Mouse (Mus musculus) midbrain, embryonic 13.5 days (tissue): Measurements from ENCODE around the gene Nrarp. TPM values are rescaled to one million over a fixed set of nuclear protein-coding genes. Genes with fewer than 3 reads are reported as not detected.

Experiments used
- ATAC-seq: fragments of 200-750 bp; cut with Nextera tagmentation; 2 replicates; pipeline ENCODE4 v1.8.0; 2017; ENCODE audit warnings: mild to moderate bottlenecking, moderate TSS enrichment, moderate library complexity
- H3K27ac ChIP-seq: fragments of 300-500 bp; sonication (generic); 2 replicates; pipeline ENCODE4 v1.5.1; 2015; ENCODE audit warnings: inconsistent platforms, mild to moderate bottlenecking, moderate library complexity
- H3K27me3 ChIP-seq: fragments of 300-500 bp; sonication (generic); 2 replicates; pipeline ENCODE4 v1.6.1; 2015; ENCODE audit warnings: mild to moderate bottlenecking, inconsistent platforms
- H3K36me3 ChIP-seq: fragments of 300-500 bp; sonication (generic); 2 replicates; pipeline ENCODE4 v1.6.1; 2015; ENCODE audit warnings: mild to moderate bottlenecking, inconsistent platforms
- H3K4me1 ChIP-seq: fragments of 300-500 bp; sonication (generic); replicated peaks from 2 replicates; pipeline ENCODE4 v1.6.1; 2015; ENCODE audit warnings: inconsistent platforms
- H3K4me2 ChIP-seq: fragments of 300-500 bp; sonication (generic); replicated peaks from 2 replicates; pipeline ENCODE4 v1.6.1; 2015; ENCODE audit warnings: moderate library complexity, mild to moderate bottlenecking, inconsistent platforms
- H3K4me3 ChIP-seq: fragments of 300-500 bp; sonication (generic); replicated peaks from 2 replicates; pipeline ENCODE4 v1.5.1; 2015; ENCODE audit warnings: mild to moderate bottlenecking, inconsistent platforms
- H3K9ac ChIP-seq: fragments of 300-500 bp; sonication (generic); replicated peaks from 2 replicates; pipeline ENCODE4 v1.6.1; 2015; ENCODE audit warnings: mild to moderate bottlenecking, inconsistent platforms
- H3K9me3 ChIP-seq: fragments of 300-500 bp; sonication (generic); 2 replicates; pipeline ENCODE4 v1.6.1; 2016; ENCODE audit warnings: mild to moderate bottlenecking, inconsistent platforms
- whole genome bisulfite sequencing: fragments of 180-500 bp; shearing (Covaris S2); methylation state at CpG from one replicate; pipeline ENCODE4 v1.1.7; 2015; 5-methylcytosine and 5-hydroxymethylcytosine counted together
- polyA plus RNA-seq: library from polyadenylated mRNA; unstranded; fragments of >200 nt; fragmentation: Nextera tagmentation; extraction: Ambion mirVana; gene quantifications from 2 replicates; pipeline ENCODE4 v1.2.1, GENCODE M21; 2015

Nrarp gene
- polyA plus RNA-seq, 1 experiment from 2014 or later: 33.9 TPM

DNA sequence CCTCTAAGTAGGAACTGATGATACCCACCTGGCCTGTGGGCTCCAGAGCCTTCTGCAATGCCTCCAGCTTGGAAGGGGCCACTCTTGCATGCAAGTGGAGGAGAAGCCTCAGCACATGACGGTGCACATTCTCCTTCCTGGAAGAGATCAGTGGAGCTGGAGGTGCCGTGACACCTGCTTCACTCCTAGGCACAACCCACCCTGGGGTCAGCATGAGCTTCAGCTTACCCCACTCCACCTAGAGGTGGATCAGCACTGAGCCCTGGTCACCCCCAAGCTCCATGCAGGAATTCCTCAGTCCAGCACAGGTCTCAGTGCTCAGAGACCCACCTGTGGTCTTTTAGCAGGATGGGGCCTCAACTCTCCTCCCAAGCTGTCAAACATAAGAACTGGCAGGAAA lies 20.1 kb downstream of the Nrarp start:
- H3K4me3 ChIP-seq: no peak overlapping the region
- H3K36me3 ChIP-seq: peaks cover 75% of the 10 kb centered on the region
- H3K4me2 ChIP-seq: no peak overlapping the region
- H3K4me1 ChIP-seq: no peaks in the 10 kb centered on the region
- WGBS: 91% methylated on average over 2 of the region's 2 CpGs
- ATAC-seq: no peak
- no peaks in the 10 kb centered on the region for H3K9me3 ChIP-seq
- no peak overlapping the region for H3K9ac ChIP-seq
- no peak overlapping the region for H3K27ac ChIP-seq
- peaks cover 24% of the 10 kb centered on the region for H3K27me3 ChIP-seq

DNA sequence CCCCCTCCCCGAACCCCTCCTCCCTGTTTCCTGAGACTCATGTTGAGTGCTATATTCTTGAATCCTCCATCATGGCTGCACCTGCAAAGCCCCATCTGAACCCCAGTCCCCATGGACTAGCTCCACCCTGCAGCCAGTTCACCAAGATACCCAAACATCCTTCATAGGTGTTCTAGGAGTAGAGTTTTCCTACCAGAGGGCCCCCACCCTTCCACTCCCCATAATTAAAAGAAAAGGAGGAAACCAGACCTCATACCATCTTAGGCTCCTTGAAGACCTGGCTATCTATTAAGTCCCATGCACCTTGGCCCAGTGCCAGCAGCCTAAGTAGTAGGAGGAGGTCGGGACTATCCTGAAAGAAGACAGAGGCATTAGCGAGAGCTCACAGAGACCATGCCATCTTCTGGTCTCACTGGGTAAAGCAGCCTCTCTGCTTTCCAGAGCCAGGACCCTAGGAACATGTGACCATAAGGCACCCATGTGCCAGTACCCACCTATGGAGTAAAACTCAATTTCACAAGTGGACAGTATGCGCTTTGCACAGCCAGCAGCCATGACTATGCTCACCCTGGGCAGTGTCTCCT lies 23.2 kb downstream of the Nrarp start:
- Histone ChIP-seq H3K4me1 (peaks cover 14% of the 10 kb centered on the region), H3K36me3 (peaks cover 94% of the 10 kb centered on the region), H3K27me3 (no peaks in the 10 kb centered on the region), H3K9me3 (no peaks in the 10 kb centered on the region), H3K4me2 (no peak overlapping the region), H3K4me3 (no peak overlapping the region), H3K27ac (no peak overlapping the region), H3K9ac (no peak overlapping the region)
- no peak for ATAC-seq
- WGBS: 63% methylated on average over 4 of the region's 4 CpGs

DNA sequence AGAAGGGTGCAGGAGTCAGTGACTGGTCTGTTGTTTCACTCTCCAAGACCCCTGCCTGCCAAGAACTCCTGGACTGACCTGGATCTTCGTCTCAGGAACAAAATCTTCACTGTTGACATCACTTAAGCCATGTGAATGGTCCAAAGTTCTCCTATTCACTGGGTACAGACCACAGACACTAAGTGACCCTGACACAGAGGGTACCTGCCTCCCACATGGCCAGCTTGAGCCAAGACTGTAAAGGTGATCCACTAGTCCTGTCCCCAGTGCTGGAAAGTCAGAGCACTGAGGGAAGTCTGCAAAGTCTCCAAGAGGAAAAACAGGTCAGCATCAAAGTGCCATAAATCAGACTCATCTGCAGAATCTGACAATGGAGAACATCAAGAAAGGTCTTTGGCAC lies 27.0 kb downstream of the Nrarp start:
- 79% methylated on average over 1 of the region's 1 CpGs for WGBS
- Histone ChIP-seq H3K4me1 (peaks cover 38% of the 10 kb centered on the region), H3K27me3 (no peaks in the 10 kb centered on the region), H3K9me3 (no peaks in the 10 kb centered on the region), H3K36me3 (peaks cover 63% of the 10 kb centered on the region), H3K9ac (no peak overlapping the region), H3K4me2 (no peak overlapping the region), H3K4me3 (no peak overlapping the region), H3K27ac (no peak overlapping the region)
- no peak for ATAC-seq

DNA sequence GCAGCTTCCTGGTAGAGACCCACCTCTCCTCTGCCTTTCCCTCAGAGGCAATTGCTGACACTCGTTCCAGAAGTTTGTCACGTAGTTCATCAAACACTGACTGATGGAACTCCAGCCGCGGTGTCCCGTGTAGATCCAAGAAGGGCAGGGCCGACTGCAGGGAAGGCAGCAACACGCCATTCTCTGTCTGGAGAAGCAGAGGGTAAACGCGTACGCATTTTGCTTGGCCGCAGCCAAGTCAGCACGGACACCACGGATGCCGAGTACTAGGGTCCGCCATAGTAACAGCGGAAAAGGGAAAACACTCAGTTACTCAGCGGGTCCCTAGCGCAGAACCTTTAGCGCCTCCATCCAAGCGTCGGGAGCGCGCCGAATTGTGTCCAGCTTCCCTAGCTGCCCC lies 30.1 kb downstream of the Nrarp start:
- peak overlapping the region; percentile 91 for H3K4me2 ChIP-seq
- WGBS: 0% methylated on average over 24 of the region's 24 CpGs
- no peaks in the 10 kb centered on the region for H3K9me3 ChIP-seq
- no peak; the same call in 1 of the 2 replicates for ATAC-seq
- peak overlapping the region; percentile 86 for H3K4me3 ChIP-seq
- 0 out of 2 replicates have a peak, but pooled peaks cover 6% of the 10 kb centered on the region for H3K27me3 ChIP-seq
- H3K36me3 ChIP-seq: peaks cover 34% of the 10 kb centered on the region
- peak overlapping the region; percentile 86 for H3K27ac ChIP-seq
- H3K4me1 ChIP-seq: peaks cover 38% of the 10 kb centered on the region
- peak overlapping the region; percentile 86 for H3K9ac ChIP-seq

DNA sequence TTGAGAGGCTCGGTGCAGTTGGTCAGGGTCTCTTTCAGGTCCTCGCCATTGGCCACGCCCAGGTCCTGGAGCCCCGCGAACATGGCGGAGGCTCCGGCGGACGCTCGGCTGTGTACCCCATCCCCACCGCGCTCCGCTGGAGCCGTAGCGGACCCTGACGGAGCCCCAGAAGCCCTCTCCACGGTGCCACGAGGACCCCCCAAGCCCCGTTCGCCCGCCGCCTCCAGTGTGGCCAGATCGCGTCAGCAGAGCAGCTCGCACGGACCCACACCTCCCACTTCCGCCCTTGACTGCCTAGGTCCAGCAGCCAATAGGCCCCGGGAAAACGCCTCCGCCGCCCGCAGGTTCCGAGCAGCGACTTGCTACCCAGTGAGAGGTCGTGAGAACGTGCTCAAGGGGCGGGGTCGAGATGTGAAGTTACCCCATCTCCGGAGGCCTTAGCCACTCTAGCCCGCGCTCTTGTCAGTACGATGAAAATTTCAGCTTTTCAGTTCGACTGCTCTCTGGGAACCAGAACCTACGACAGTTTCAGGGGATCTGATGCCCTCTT lies 30.6 kb downstream of the Nrarp start, which contains the start of gene Nelfb:
TSS of gene Nelfb (minus strand) at position 369 of the 550 bp plus-strand sequence.
- WGBS: under 1% methylated on average over 43 of the region's 44 CpGs
- H3K36me3 ChIP-seq: peaks cover 29% of the 10 kb centered on the region
- H3K27me3 ChIP-seq: 0 out of 2 replicates have a peak, but pooled peaks cover 6% of the 10 kb centered on the region
- peak within 1 kb of the TSS; percentile 86 for H3K9ac ChIP-seq
- peak within 1 kb of the TSS; percentile 91 for H3K4me2 ChIP-seq
- H3K4me1 ChIP-seq: peaks cover 38% of the 10 kb centered on the region
- H3K27ac ChIP-seq: peak within 1 kb of the TSS; percentile 86
- H3K4me3 ChIP-seq: peak within 1 kb of the TSS; percentile 86
- H3K9me3 ChIP-seq: no peaks in the 10 kb centered on the region
- ATAC-seq: peak; percentile 95

DNA sequence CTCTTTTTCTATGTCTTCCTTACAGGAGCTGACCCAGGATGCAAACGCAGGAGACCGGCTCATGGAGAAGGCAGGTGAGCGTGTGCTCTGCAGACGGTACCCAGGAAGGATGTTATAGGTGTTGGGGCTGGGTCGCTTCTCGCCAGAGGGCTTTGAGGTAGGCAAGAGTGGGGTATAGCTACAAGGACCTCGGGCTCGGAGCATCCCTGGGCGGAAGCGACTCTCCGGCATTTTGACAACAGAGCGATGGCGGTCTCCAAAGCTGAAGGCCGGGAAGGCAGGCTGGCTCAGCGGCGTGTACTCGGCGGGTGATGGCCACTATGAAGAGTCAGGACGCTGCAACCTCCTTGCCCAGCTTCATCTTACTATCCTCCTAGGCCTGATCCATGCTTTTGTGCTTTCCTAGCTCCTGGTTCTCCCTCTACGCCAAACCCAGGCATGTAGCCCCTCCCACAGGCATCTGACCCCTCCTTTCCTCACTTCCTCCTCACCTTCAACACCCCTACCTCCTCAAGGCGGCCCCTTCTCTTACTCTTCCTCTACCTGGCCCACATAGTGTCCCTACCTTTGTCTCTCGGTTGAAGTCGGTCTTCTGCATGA lies 32.8 kb downstream of the Nrarp start:
- H3K27me3 ChIP-seq: 0 out of 2 replicates have a peak, but pooled peaks cover 6% of the 10 kb centered on the region
- 69% methylated on average over 23 of the region's 23 CpGs for WGBS
- H3K9ac ChIP-seq: no peak overlapping the region
- H3K4me2 ChIP-seq: no peak overlapping the region
- no peak for ATAC-seq
- no peak overlapping the region for H3K4me3 ChIP-seq
- peaks cover 27% of the 10 kb centered on the region for H3K4me1 ChIP-seq
- H3K27ac ChIP-seq: no peak overlapping the region
- H3K36me3 ChIP-seq: peaks cover 8% of the 10 kb centered on the region
- no peaks in the 10 kb centered on the region for H3K9me3 ChIP-seq

DNA sequence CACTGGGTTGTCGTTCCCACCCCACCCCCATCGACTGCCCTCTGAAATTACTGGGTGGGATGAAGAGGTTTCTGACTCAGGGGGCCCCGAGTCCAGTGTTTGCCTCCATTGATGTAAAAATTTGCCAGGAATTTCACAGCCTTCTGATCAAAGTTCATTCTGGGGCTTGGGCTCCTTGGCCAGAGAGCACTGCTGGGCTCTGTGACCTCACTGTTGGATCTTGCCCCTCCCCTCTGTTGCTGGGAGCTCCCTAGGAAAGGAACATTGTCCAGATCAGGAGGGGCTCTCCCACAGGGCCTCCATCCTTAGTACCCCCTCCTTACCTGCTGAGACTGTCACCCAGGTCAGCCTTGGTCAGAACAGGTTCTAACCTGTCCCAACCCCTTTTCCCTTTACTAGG lies 33.9 kb downstream of the Nrarp start, which contains the start of gene Stpg3:
TSS of gene Stpg3 (minus strand) at position 194 of the 400 bp plus-strand sequence.
- Histone ChIP-seq H3K27me3 (0 out of 2 replicates have a peak, but pooled peaks cover 6% of the 10 kb centered on the region), H3K4me2 (no peak within 1 kb of the TSS), H3K9me3 (no peaks in the 10 kb centered on the region), H3K4me3 (no peak within 1 kb of the TSS), H3K27ac (no peak within 1 kb of the TSS), H3K36me3 (peaks cover 4% of the 10 kb centered on the region; the same call in 1 of the 2 replicates), H3K4me1 (peaks cover 18% of the 10 kb centered on the region), H3K9ac (no peak within 1 kb of the TSS)
- WGBS: 66% methylated on average over 3 of the region's 3 CpGs
- ATAC-seq: no peak

DNA sequence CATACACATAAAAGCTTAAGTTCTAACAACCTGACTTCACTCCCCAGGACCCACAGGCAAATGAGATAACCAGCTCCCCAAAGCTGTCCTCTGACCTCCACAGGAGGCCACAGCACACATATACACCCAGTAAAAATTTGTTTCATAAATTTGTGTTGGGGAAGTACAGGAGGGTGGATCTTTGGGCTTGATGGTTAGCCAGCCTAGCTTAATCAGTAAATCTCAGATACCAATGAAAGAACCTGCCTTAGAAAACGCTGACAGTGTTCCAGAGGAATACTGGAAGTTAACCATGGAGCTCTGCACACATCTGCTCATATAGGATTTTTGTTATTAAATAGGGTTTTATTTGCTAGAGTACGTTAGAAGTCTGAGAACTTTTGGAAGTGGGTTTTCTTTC lies 37.1 kb downstream of the Nrarp start:
- WGBS: 66% methylated on average over 2 of the region's 2 CpGs
- Histone ChIP-seq H3K27ac (no peak overlapping the region), H3K4me3 (no peak overlapping the region), H3K27me3 (0 out of 2 replicates have a peak, but pooled peaks cover 6% of the 10 kb centered on the region), H3K4me2 (no peak overlapping the region), H3K9ac (no peak overlapping the region), H3K4me1 (peaks cover 4% of the 10 kb centered on the region; the same call in 1 of the 2 replicates), H3K36me3 (peaks cover 13% of the 10 kb centered on the region), H3K9me3 (no peaks in the 10 kb centered on the region)
- no peak for ATAC-seq

DNA sequence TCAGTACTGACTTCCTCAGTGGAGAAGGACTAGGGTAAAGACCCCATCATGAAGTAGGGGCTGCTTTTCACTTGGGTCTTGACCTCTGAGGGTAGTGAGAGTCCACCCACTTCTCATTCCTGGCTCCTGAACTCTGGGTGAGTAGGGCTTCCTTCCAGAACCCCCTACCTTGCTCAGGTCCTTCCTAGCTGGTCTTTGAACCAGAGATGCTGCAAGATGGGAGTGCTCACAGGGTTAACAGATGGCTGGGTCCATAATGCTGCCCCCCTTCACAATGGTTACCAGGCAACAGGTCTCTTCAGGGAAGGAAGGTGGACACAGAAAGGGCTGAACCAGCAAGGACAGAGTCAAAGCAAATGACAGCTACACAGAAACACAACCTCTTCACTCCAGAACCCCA lies 37.9 kb downstream of the Nrarp start, which contains the start of gene Fam166a:
TSS of gene Fam166a (plus strand) at position 301 of the 400 bp plus-strand sequence.
- Histone ChIP-seq H3K4me2 (no peak within 1 kb of the TSS), H3K9me3 (no peaks in the 10 kb centered on the region), H3K9ac (no peak within 1 kb of the TSS), H3K27me3 (no peaks in the 10 kb centered on the region), H3K4me3 (no peak within 1 kb of the TSS), H3K36me3 (peaks cover 13% of the 10 kb centered on the region), H3K4me1 (peaks cover 10% of the 10 kb centered on the region), H3K27ac (no peak within 1 kb of the TSS)
- ATAC-seq: no peak

DNA sequence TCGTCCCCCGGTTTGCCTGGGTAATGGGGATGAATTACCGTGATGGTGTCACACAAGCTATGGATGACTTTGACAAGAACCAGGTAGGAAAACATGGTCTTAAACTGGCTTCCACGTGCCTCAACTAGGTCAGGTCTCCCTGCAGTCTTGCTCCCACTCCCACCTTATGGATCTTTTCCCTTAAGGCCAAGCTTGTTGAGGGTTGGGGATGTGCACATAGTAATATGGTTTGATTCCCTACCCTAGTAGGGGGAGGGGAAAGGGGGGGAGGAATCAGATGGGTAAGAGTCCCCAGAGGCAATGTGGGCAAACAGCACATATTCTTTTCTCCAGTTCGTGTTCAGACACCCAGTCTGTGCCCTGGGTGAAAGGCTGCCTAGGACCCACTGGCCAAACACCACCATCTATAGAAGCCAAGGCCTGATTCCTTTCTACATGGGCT lies 40.8 kb downstream of the Nrarp start:
- WGBS: 72% methylated on average over 5 of the region's 5 CpGs
- peaks cover 19% of the 10 kb centered on the region for H3K4me1 ChIP-seq
- no peaks in the 10 kb centered on the region for H3K27me3 ChIP-seq
- H3K36me3 ChIP-seq: peaks cover 13% of the 10 kb centered on the region
- H3K4me3 ChIP-seq: no peak overlapping the region
- no peaks in the 10 kb centered on the region for H3K9me3 ChIP-seq
- H3K9ac ChIP-seq: no peak overlapping the region
- no peak overlapping the region for H3K27ac ChIP-seq
- no peak for ATAC-seq
- no peak overlapping the region for H3K4me2 ChIP-seq

DNA sequence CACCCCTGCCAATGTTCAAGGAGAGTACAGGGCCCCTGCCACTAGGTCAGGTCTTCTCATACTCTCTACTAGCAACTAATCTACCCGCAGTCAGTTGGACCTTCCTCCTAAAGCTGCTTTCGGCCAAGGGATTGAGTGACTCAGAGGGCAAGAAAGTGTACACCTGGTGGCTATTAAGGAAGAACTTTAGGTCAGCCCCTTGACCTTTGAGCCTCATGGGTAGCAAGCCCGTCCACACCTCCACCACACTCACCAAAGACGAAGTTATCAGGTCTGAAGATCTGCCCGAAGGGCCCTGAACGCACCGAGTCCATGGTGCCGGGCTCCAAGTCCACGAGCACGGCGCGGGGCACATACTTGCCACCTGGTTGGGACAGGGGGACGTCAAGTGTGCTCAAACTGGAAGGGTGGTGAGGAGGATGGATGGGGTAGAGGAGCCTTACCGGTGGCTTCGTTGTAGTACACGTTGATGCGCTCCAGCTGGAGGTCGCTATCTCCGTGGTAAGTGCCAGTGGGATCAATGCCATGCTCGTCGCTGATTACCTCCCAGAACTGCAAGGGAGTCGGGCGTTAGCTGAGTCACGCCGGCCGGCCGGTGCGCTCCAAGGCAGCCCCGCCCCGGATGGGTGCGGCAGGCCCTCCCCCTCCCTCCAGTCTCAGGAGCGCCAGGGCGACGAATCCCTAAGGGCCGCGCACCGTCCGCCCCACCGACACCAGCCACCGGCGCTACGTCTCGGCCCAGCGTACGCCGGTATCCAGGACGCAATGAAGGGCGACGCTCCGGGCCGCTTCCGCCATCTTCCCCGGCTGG lies 43.3 kb downstream of the Nrarp start:
- ATAC-seq: no peak; the same call in 1 of the 2 replicates

DNA sequence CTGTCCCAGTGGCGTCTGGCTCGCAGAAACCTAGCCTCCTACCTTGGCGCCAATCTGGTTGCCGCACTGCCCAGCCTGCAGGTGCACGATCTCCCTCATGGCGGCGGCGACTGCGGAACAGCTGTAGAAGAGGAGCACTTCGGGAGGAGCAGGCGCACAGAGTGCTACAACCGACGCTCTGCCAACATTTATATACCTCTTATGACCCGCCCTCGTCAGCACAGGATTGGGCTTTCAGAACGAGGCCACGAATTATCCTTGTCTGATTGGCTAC lies 43.9 kb downstream of the Nrarp start, which contains the start of gene Tubb4b:
TSS of gene Tubb4b (minus strand) at position 211 of the 274 bp plus-strand sequence.
- no peaks in the 10 kb centered on the region for H3K9me3 ChIP-seq
- H3K4me3 ChIP-seq: peak within 1 kb of the TSS; percentile 89
- H3K4me1 ChIP-seq: peaks cover 26% of the 10 kb centered on the region
- H3K27me3 ChIP-seq: no peaks in the 10 kb centered on the region
- H3K4me2 ChIP-seq: peak within 1 kb of the TSS; percentile 98
- peaks cover 13% of the 10 kb centered on the region for H3K36me3 ChIP-seq
- H3K27ac ChIP-seq: peak within 1 kb of the TSS; percentile 96
- no peak for ATAC-seq
- peak within 1 kb of the TSS; percentile 94 for H3K9ac ChIP-seq
- WGBS: under 1% methylated on average over 17 of the region's 17 CpGs

More for the DNA sequence above, 43.3 kb downstream of the Nrarp start:
- Histone ChIP-seq H3K27me3 (no peaks in the 10 kb centered on the region), H3K36me3 (peaks cover 13% of the 10 kb centered on the region), H3K9me3 (no peaks in the 10 kb centered on the region), H3K4me3 (peak overlapping the region; percentile 89), H3K9ac (peak overlapping the region; percentile 94), H3K27ac (peak overlapping the region; percentile 90), H3K4me1 (peaks cover 24% of the 10 kb centered on the region), H3K4me2 (peak overlapping the region; percentile 98)
- WGBS: 3% methylated on average over 47 of the region's 53 CpGs
